11 mouse cellular contexts compared by ENCODE assay signal in genomic region chr1:52086236-52086635, GRCm38 (mm10). TPM values are rescaled to one million over a fixed set of nuclear protein-coding genes. Genes with fewer than 3 reads are reported as not detected.
A peak's percentile ranks its signal among the peaks of the same experiment; 100 is the strongest.
DNase-seq lines count a peak whose midpoint lies in the region; ATAC-seq and TF ChIP-seq lines count a peak whose summit lies in the region.
"Had no signal": no experiment of that assay in that cellular context is flagged by ENCODE, and none has a peak within 500 bp of the region (broad histone marks: within the 10 kb centered on the region; RNA-seq: fewer than 3 reads in every experiment).

No protein-coding gene starts in this region.

- H3K27ac ChIP-seq in kidney, postnatal 0 days: no peak overlapping the region
- H3K27ac ChIP-seq: embryonic facial prominence, embryonic 15.5 days; limb, embryonic 13.5 days had no signal

- H3K4me1 ChIP-seq in kidney, postnatal 0 days (replicated peaks; ENCODE audit: insufficient read depth, low read length): no peaks in the 10 kb centered on the region
- H3K4me1 ChIP-seq: embryonic facial prominence, embryonic 15.5 days; limb, embryonic 13.5 days had no signal

- no peak overlapping the region for H3K4me2 ChIP-seq in kidney, postnatal 0 days (ENCODE audit: low read length)
- H3K4me2 ChIP-seq: embryonic facial prominence, embryonic 15.5 days; limb, embryonic 13.5 days had no signal

- DNase-seq in kidney, postnatal 0 days (ENCODE audit: low spot score): peak; percentile 59
- DNase-seq in kidney, postnatal 25 days: no peak
- peak; percentile 62 for DNase-seq in 416B (ENCODE audit: low read depth)
- peak; percentile 37 for DNase-seq in CD4-positive helper T cell, adult 2 months (ENCODE audit: low read depth, low spot score)
- no peak for DNase-seq in urinary bladder, adult 18-20 months (ENCODE audit: low spot score in 2 of 2)
- no peak for DNase-seq in adrenal gland, postnatal 25 days
- DNase-seq: heart, postnatal 4 days had no signal

- H3K36me3 ChIP-seq in kidney, postnatal 0 days (ENCODE audit: insufficient read depth, low read length): no peaks in the 10 kb centered on the region
- H3K36me3 ChIP-seq: embryonic facial prominence, embryonic 15.5 days; limb, embryonic 13.5 days had no signal

- no peak overlapping the region for H3K4me3 ChIP-seq in kidney, postnatal 0 days (replicated peaks; ENCODE audit: low read depth, low read length)
- H3K4me3 ChIP-seq: embryonic facial prominence, embryonic 15.5 days; limb, embryonic 13.5 days; megakaryocyte, embryonic 14.5 days had no signal

- H3K9ac ChIP-seq in kidney, postnatal 0 days (ENCODE audit: low read depth, low read length): no peak overlapping the region
- H3K9ac ChIP-seq: embryonic facial prominence, embryonic 15.5 days; limb, embryonic 13.5 days had no signal

- WGBS in kidney, postnatal 0 days: 22% methylated on average over 4 of the region's 4 CpGs

- peak; percentile 69 for TF ChIP-seq CTCF in kidney, postnatal 0 days (IDR thresholded peaks at IDR 0.05; ENCODE audit: low read depth)

- no peaks in the 10 kb centered on the region for H3K9me3 ChIP-seq in kidney, postnatal 0 days (replicated peaks; ENCODE audit: low read length)
- H3K9me3 ChIP-seq: embryonic facial prominence, embryonic 15.5 days; limb, embryonic 13.5 days had no signal

- no peaks in the 10 kb centered on the region for H3K27me3 ChIP-seq in kidney, postnatal 0 days (ENCODE audit: insufficient read depth, low read length)
- H3K27me3 ChIP-seq: embryonic facial prominence, embryonic 15.5 days; limb, embryonic 13.5 days; megakaryocyte, embryonic 14.5 days had no signal

- no peak for ATAC-seq in kidney, postnatal 0 days (replicated peaks; ENCODE audit: low FRiP score, low read depth)
- ATAC-seq in hematopoietic stem cell, adult 5-6 weeks (replicated peaks in 1 of 2; ENCODE audit: insufficient read depth in 1 of 2, low FRiP score in 2 of 2, low TSS enrichment in 1 of 2, low read depth in 1 of 2, poor library complexity in 2 of 2, severe bottlenecking in 2 of 2): peak; percentile 39 to 42; a peak in 1 of 4 replicates

RNA-seq across cellular contexts. Expression of gene Stat1, which starts 33.0 kb away (rescaled TPM):
- polyA plus RNA-seq in kidney, postnatal 0 days (2015; fragmentation: Nextera tagmentation; extraction: Ambion mirVana): 32.4 and 36.9 TPM in 2 replicates
- total RNA-seq in hematopoietic stem cell, adult 5-6 weeks (2017): 112 and 123 TPM in 2 replicates
- 68.7 and 94.5 TPM in 2 replicates for total RNA-seq in adrenal gland, postnatal 25 days (2021)

Comparison
In these comparisons a context has a peak if more than half of its experiments do, and no peak if none do; other contexts are left out.
1. DNase-seq: peak in kidney, postnatal 0 days (single experiment), 416B (single experiment) and CD4-positive helper T cell, adult 2 months (single experiment); none in kidney, postnatal 25 days (0 of 2), urinary bladder, adult 18-20 months (0 of 2) and adrenal gland, postnatal 25 days (single experiment).